Mouse (Mus musculus) left cerebral cortex, adult 6 months (tissue): ENCODE results near the gene Acad12. TPM values are rescaled to one million over a fixed set of nuclear protein-coding genes. Genes with fewer than 3 reads are reported as not detected.

ENCODE experiments used
- long read RNA-seq, 2 experiments: library from polyadenylated mRNA; unstranded; transcript quantifications; one replicate each; pipeline ENCODE4 v2.0.0; 2019 to 2020
- polyA plus RNA-seq: library from polyadenylated mRNA; unstranded; fragments of <200 nt; fragmentation: Nextera tagmentation; gene quantifications from 2 replicates; pipeline ENCODE4 v1.2.3, GENCODE M21; 2021

The Acad12 gene
- polyA plus RNA-seq = 1.8 and 2.5 TPM in 2 replicates
- long read RNA-seq, experiment 1, transcript Acad12-201 (11 exons, 3,881 nt) = major isoform, 15 of 16 reads
- long read RNA-seq, experiment 1, partial matches to known transcripts = 1 of 16 reads
- long read RNA-seq, experiment 1, other reads (novel, unspliced or antisense) = 0 of 16 reads
- long read RNA-seq, experiment 2, partial matches to known transcripts = 0 of 2 reads
- long read RNA-seq, experiment 2, other reads (novel, unspliced or antisense) = 0 of 2 reads

GRCm38 (mm10) chr5:121618592-121619513 is at the start of gene Acad12:
TSS of gene Acad12 (minus strand) at chr5:121618938.

GRCm38 (mm10) chr5:121660059-121660896 is 41.5 kb upstream of the Acad12 start, which contains the start of the genes Acad10 and Brap:
TSS of gene Acad10 (minus strand) at chr5:121660514.
TSS of gene Brap (plus strand) at chr5:121660563.

GRCm38 (mm10) chr5:121593451-121594401 is 25.0 kb downstream of the Acad12 start, which contains the start of gene Aldh2:
TSS of gene Aldh2 (minus strand) at chr5:121593824.

Other genes with a start within 250 kb of the Acad12 start
- 41.4 and 43.2 TPM in 2 replicates for gene Trafd1, start 233.3 kb downstream of the Acad12 start, polyA plus RNA-seq
- gene Naa25, start 221.0 kb downstream of the Acad12 start, polyA plus RNA-seq = 27.8 and 36.8 TPM in 2 replicates
- gene Tmem116, start 167.0 kb downstream of the Acad12 start, polyA plus RNA-seq = 6.9 and 9.6 TPM in 2 replicates
- 150 and 166 TPM in 2 replicates for gene Erp29, start 166.4 kb downstream of the Acad12 start, polyA plus RNA-seq
- not detected in 2 replicates for gene Adam1b, start 115.5 kb downstream of the Acad12 start, polyA plus RNA-seq
- 0.21 and 0.55 TPM in 2 replicates for gene Adam1a, start 73.5 kb downstream of the Acad12 start, polyA plus RNA-seq
- gene Gm42878, start 73.5 kb downstream of the Acad12 start, polyA plus RNA-seq = not detected in 2 replicates
- gene Mapkapk5, start 73.0 kb downstream of the Acad12 start, polyA plus RNA-seq = 13.5 and 15.4 TPM in 2 replicates
- 80.3 and 88.1 TPM in 2 replicates for gene Aldh2, start 25.1 kb downstream of the Acad12 start, polyA plus RNA-seq
- 1.2 TPM in 2 replicates for gene Acad10, start 41.6 kb upstream of the Acad12 start, polyA plus RNA-seq
- 16.7 and 35.1 TPM in 2 replicates for gene Brap, start 41.6 kb upstream of the Acad12 start, polyA plus RNA-seq
- gene Atxn2, start 92.4 kb upstream of the Acad12 start, polyA plus RNA-seq = 31.7 and 79.9 TPM in 2 replicates
- gene Sh2b3, start 218.7 kb upstream of the Acad12 start, polyA plus RNA-seq = 5.6 and 10.0 TPM in 2 replicates
- gene Pheta1, start 230.0 kb upstream of the Acad12 start, polyA plus RNA-seq = 6.4 and 7.8 TPM in 2 replicates